Mouse (Mus musculus) heart, postnatal 0 days (tissue): ENCODE measurements around the gene Mab21l3. TPM values are rescaled to one million over a fixed set of nuclear protein-coding genes. Genes with fewer than 3 reads are reported as not detected.
A peak's percentile ranks its signal among the peaks of the same experiment; 100 is the strongest.

ENCODE experiments used
- ATAC-seq: fragments of 200-750 bp; cut with Nextera tagmentation; 2 replicates; pipeline ENCODE4 v1.8.0; 2017; ENCODE audit warnings: low read depth, moderate number of reproducible peaks, moderate library complexity; ENCODE audit not compliant: insufficient read depth
- DNase-seq: peaks from one replicate; pipeline ENCODE4 v3.0.0-alpha.2; 2016; ENCODE audit warnings: low spot score
- H3K27ac ChIP-seq: fragments of 300-500 bp; sonication (generic); 2 replicates; pipeline ENCODE4 v1.5.1; 2014; ENCODE audit warnings: low read depth, mild to moderate bottlenecking
- H3K27me3 ChIP-seq: fragments of 300-500 bp; sonication (generic); 2 replicates; pipeline ENCODE4 v1.6.1; 2014; ENCODE audit warnings: low read length, mixed read lengths; ENCODE audit not compliant: control insufficient read depth, insufficient read depth
- H3K36me3 ChIP-seq: fragments of 300-500 bp; sonication (generic); replicated peaks from 2 replicates; pipeline ENCODE4 v1.6.1; 2014; ENCODE audit warnings: low read length, mixed read lengths; ENCODE audit not compliant: control insufficient read depth, insufficient read depth
- H3K4me1 ChIP-seq: fragments of 300-500 bp; sonication (generic); 2 replicates; pipeline ENCODE4 v1.6.1; 2014; ENCODE audit warnings: antibody characterized with exemption; ENCODE audit not compliant: control insufficient read depth, insufficient read depth
- H3K4me2 ChIP-seq: fragments of 300-500 bp; sonication (generic); 2 replicates; pipeline ENCODE4 v1.6.1; 2014; ENCODE audit warnings: low read depth, mild to moderate bottlenecking, low read length, moderate library complexity
- H3K4me3 ChIP-seq: fragments of 300-500 bp; sonication (generic); 2 replicates; pipeline ENCODE4 v1.5.1; 2014; ENCODE audit warnings: low read depth, low read length
- H3K9ac ChIP-seq: fragments of 300-500 bp; sonication (generic); replicated peaks from 2 replicates; pipeline ENCODE4 v1.6.1; 2014; ENCODE audit warnings: low read depth, low read length, mixed read lengths
- H3K9me3 ChIP-seq: fragments of 300-500 bp; sonication (generic); replicated peaks from 2 replicates; pipeline ENCODE4 v1.6.1; 2016; ENCODE audit warnings: low read length; ENCODE audit not compliant: control insufficient read depth
- CTCF ChIP-seq: IDR thresholded peaks from 2 replicates; pipeline ENCODE4 v1.5.1; 2016; ENCODE audit warnings: antibody characterized with exemption, control low read depth, low read depth
- EP300 ChIP-seq: IDR thresholded peaks from 2 replicates; pipeline ENCODE4 v1.6.1; 2016; ENCODE audit warnings: antibody characterized with exemption, low read depth
- WGBS: fragments of 180-500 bp; shearing (Covaris S2); extraction: QIAGEN DNeasy Blood & Tissue Kit; methylation state at CpG from one replicate; pipeline ENCODE4 v1.1.7; 2014; 5-methylcytosine and 5-hydroxymethylcytosine counted together
- polyA plus RNA-seq: library from polyadenylated mRNA; unstranded; fragments of >200 nt; fragmentation: Nextera tagmentation; extraction: Ambion mirVana; gene quantifications from 2 replicates; pipeline ENCODE4 v1.2.1, GENCODE M21; 2015
- total RNA-seq: library from RNA; depleted of rRNA; stranded (reverse); fragments of >200 nt; gene quantifications from 2 replicates; pipeline ENCODE4 v1.2.3, GENCODE M21; 2014; ENCODE audit warnings: low replicate concordance

The Mab21l3 gene
- total and polyA plus RNA-seq, 2 experiments from 2014 or later: 0.10 to 1.6 TPM

DNA sequence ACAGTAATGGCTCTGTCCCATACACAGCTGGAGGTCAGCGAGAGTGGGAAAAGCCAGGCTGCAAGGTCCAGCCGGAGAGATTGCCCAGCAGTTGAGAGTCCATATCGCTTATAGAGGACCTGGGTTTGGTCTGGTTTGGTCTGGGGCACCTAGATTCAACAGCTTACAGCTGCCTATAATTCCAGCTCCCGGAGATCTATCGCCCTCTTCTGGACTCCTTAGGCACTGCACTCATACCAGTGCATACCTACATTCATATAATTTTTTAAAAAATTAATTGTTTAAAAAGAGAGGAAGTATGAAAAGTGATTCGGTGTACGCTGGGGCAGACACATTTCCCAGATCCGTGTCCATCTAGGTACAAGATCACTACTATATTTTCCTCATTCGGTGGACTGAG lies 9.4 kb downstream of the Mab21l3 start:
- ATAC-seq: no peak
- Histone ChIP-seq H3K4me2 (no peak overlapping the region), H3K9ac (no peak overlapping the region), H3K27me3 (no peaks in the 10 kb centered on the region), H3K27ac (no peak overlapping the region), H3K4me3 (no peak overlapping the region), H3K9me3 (no peaks in the 10 kb centered on the region; the same call in 1 of the 2 replicates), H3K4me1 (peaks cover 11% of the 10 kb centered on the region; the same call in 1 of the 2 replicates), H3K36me3 (no peaks in the 10 kb centered on the region)
- DNase-seq: no peak
- WGBS: 83% methylated on average over 9 of the region's 9 CpGs
- TF ChIP-seq CTCF (peak; percentile 5; the same call in 1 of the 2 replicates), EP300 (no peak)

DNA sequence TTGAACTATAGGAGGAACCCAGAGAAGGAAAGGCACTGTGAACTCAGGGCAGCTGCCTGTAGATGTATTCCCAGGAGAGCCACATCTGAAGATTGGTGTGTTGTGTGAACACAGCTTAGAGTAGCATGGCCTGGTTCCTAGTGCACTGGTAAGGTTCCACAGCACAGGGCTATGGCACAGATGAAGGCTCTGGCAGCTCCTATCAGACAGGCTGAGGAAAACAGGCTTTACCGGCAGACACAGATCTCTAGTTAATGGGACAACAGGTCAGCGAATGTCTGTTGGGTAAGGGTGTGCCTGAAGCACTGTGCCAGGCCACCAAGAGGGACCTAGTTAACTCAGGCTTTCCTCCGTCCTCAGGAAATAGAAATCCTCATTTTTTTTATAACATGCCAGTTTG lies 11.8 kb downstream of the Mab21l3 start:
- Histone ChIP-seq H3K9ac (no peak overlapping the region), H3K4me3 (no peak overlapping the region), H3K4me2 (no peak overlapping the region), H3K27me3 (no peaks in the 10 kb centered on the region), H3K9me3 (no peaks in the 10 kb centered on the region; the same call in 1 of the 2 replicates), H3K27ac (no peak overlapping the region), H3K36me3 (no peaks in the 10 kb centered on the region), H3K4me1 (peaks cover 11% of the 10 kb centered on the region; the same call in 1 of the 2 replicates)
- TF ChIP-seq CTCF: no peak
- TF ChIP-seq EP300: no peak
- DNase-seq: no peak
- ATAC-seq: no peak
- WGBS: 81% methylated on average over 3 of the region's 3 CpGs

GRCm38 (mm10) chr3:101836532-101836931 lies 12.2 kb downstream of the Mab21l3 start:
- no peak for DNase-seq
- Histone ChIP-seq H3K27me3 (no peaks in the 10 kb centered on the region), H3K4me1 (peaks cover 11% of the 10 kb centered on the region; the same call in 1 of the 2 replicates), H3K27ac (no peak overlapping the region), H3K9ac (no peak overlapping the region), H3K4me3 (peak overlapping the region; percentile 21), H3K9me3 (no peaks in the 10 kb centered on the region; the same call in 1 of the 2 replicates), H3K4me2 (peak overlapping the region; percentile 51), H3K36me3 (no peaks in the 10 kb centered on the region)
- TF ChIP-seq CTCF (no peak), EP300 (no peak)
- ATAC-seq: no peak
- 72% methylated on average over 5 of the region's 5 CpGs for WGBS

DNA sequence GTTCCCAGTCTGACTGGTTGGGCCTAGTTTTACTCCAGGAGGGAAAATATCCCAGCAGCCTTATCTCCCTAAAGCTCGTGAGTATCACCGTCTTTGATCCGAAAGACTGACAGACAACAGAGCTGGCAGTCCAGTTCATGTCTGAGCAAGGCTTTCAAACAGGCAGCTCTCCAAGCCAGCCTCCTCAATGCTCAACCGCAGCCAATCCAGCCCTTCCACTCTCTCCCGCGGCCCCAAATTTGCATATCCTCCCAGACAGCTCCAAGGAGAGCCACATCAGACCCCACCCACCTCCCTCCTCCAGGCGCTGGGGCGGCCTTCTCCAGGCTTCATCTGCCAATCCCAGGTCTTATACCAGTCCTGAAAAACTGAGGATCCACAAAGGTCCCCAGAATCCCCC lies 12.7 kb downstream of the Mab21l3 start:
- Histone ChIP-seq H3K9me3 (no peaks in the 10 kb centered on the region; the same call in 1 of the 2 replicates), H3K4me2 (peak overlapping the region; percentile 51), H3K36me3 (no peaks in the 10 kb centered on the region), H3K27ac (no peak overlapping the region), H3K27me3 (no peaks in the 10 kb centered on the region), H3K4me3 (peak overlapping the region; percentile 21), H3K9ac (peak overlapping the region; percentile 18; the same call in 1 of the 2 replicates), H3K4me1 (peaks cover 11% of the 10 kb centered on the region; the same call in 1 of the 2 replicates)
- 4% methylated on average over 8 of the region's 8 CpGs for WGBS
- peak; percentile 82 for ATAC-seq
- peak; percentile 69 for DNase-seq
- TF ChIP-seq CTCF (no peak), EP300 (no peak)

DNA sequence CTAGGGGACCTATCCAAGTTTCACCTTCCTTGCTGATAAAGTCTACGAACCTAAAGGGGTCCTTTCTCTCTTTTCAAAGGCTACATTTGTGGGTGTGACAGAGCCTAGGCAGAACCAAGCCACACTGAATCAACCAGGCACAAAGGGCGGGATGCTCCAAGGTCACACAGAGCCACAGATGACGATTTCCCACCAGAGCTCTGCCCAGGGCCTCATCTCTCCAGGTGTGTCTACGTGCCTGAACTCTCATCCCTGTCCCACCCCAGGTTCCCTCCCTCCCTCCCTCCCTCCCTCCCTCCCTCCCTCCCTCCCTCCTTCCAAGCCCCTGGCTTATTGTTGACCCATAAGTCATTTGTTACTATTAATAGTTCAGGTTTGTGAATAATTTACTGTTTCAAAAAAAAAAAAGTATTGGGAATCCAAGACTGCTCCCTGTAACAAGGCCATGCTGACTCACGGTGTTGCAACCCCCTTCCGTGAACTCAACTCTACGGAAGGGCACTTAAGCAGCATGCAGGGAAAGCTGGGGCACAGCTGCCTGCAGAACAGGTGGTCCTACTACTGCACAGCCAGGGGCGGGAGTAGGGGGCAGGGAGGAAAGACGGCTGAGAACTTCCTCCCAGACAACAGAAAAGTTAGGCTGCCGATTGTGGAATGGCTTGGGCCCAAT lies 17.4 kb downstream of the Mab21l3 start:
- Histone ChIP-seq H3K4me3 (no peak overlapping the region), H3K4me1 (peaks cover 9% of the 10 kb centered on the region; the same call in 1 of the 2 replicates), H3K4me2 (no peak overlapping the region), H3K36me3 (no peaks in the 10 kb centered on the region), H3K27me3 (no peaks in the 10 kb centered on the region), H3K9ac (no peak overlapping the region), H3K27ac (no peak overlapping the region), H3K9me3 (no peaks in the 10 kb centered on the region)
- 38% methylated on average over 10 of the region's 10 CpGs for WGBS
- no peak for ATAC-seq
- DNase-seq: no peak
- TF ChIP-seq EP300: no peak
- no peak for TF ChIP-seq CTCF
